Mouse (Mus musculus): ENCODE results near the gene Ubald1. TPM values are rescaled to one million over a fixed set of nuclear protein-coding genes. Genes with fewer than 3 reads are reported as not detected.

Gene Ubald1
- polyA plus RNA-seq (2016; fragmentation: Nextera tagmentation; extraction: Ambion mirVana), result 44.0 and 46.2 TPM in 2 replicates

DNA sequence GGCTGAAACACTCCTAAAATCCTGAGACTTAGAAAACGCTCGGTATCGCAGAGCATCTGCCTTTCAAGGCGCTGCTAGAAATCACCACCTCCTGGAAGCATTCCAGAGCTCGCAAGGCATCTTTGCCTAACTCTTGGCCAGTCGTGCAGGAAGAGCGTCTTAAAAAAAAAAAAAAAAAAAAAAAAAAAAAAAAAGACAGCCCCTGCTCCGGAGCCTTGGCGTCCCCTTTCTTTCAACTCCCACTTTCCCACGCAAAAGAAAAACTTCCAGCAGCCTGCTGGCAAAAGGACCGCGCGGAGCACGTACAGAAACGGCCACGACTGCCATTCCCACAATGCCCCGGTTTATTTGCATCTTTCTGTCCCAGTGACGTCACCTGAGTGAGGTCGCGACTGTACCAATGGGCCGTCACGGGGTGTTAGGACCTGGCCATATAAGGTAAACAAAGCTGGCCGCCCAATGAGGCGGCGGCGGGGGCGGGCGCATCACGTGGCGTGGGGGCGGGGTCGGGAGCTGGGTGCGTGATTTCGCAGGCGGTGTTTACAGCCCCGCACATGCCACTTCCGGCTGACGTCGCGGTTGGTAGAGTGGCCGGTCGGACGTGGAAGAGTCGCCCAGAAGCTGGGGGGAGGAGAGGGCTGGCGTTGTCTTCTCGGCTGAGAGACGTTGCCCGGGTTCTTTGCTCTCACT lies at the start of gene Ubald1:
Ubald1 (minus strand) TSS at position 180 of the 690 bp plus-strand sequence.
- peak; percentile 100 for DNase-seq (ENCODE audit: low spot score)

DNA sequence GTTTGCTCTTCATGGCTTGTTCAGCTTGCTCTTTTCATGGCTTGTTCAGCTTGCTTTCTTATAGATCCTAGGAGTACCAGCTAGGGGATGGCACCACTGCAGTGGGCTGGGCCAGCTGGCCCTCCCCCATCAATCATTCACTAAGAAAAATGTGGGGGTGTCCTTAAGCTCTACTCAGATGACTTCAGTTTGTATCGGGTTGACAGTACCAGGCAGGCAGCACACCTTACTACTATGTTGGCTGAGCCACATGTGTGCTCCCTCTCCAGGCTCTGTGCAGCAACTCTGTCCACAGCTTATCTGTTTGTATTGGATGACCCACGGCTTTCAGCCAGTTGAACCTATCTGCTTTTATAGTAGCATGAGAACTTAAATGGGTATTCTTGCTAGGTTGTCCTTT lies 48.4 kb upstream of the Ubald1 start:
- H3K27me3 ChIP-seq (replicated peaks; ENCODE audit: low read depth, poor library complexity, severe bottlenecking), result no peaks in the 10 kb centered on the region
- no peak overlapping the region for H3K27ac ChIP-seq (replicated peaks)
- no peaks in the 10 kb centered on the region for H3K9me3 ChIP-seq
- 92% methylated on average over 2 of the region's 2 CpGs for WGBS
- H3K36me3 ChIP-seq (replicated peaks), result peaks cover 99% of the 10 kb centered on the region
- no peak overlapping the region for H3K4me3 ChIP-seq
- DNase-seq (ENCODE audit: low spot score), result no peak
- no peaks in the 10 kb centered on the region for H3K4me1 ChIP-seq

More for the DNA sequence above, at the start of gene Ubald1:
- Histone ChIP-seq H3K9me3 (no peaks in the 10 kb centered on the region), H3K4me3 (peak within 1 kb of the TSS; percentile 95), H3K27me3 (replicated peaks; ENCODE audit: low read depth, poor library complexity, severe bottlenecking) (no peaks in the 10 kb centered on the region), H3K27ac (replicated peaks) (peak within 1 kb of the TSS; percentile 97), H3K4me1 (peaks cover 35% of the 10 kb centered on the region), H3K36me3 (replicated peaks) (peaks cover 21% of the 10 kb centered on the region)
- under 1% methylated on average over 48 of the region's 48 CpGs for WGBS

DNA sequence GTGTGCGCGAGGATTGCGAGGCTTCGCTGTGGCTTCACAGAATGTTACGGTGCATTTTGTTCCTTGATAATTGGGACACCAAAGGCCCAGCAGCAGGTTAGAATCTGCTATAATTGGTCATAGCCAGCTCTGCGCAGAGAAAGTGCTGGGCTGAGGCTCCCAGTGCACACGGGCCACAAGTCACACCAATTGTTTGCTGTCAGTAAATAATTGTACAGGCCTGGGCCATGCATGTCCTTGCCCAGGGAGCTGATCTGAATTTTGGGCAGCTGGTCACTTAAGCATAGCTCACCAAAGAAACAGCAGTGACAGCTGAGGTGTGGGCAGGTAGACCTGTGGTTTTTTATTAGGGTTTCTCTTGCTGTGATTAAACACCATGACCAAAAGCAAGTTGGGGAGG lies 47.9 kb upstream of the Ubald1 start:
- WGBS, result 96% methylated on average over 7 of the region's 7 CpGs
- DNase-seq (ENCODE audit: low spot score), result no peak

DNA sequence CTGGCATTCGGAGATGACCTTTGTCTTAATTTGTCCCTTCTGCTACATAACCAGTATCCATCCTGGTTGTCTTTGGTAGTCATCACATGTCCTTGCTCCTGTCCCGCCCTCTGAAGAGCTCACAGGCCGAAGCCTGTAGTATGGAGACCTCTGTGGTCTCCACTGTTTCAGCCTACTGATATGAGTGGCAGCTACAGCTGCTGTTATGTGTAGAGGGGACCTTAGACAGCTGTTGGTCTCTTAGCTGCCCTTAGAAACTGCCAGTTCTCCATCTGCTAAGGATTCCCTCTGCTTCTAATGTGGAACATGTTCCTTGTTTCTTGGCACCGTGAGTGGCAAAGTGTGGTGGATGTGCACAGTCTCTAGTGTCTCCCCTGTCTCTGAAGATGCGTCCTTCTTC lies 43.9 kb upstream of the Ubald1 start:
- Histone ChIP-seq H3K36me3 (replicated peaks) (peaks cover 75% of the 10 kb centered on the region), H3K4me3 (no peak overlapping the region), H3K4me1 (no peaks in the 10 kb centered on the region), H3K27me3 (replicated peaks; ENCODE audit: low read depth, poor library complexity, severe bottlenecking) (no peaks in the 10 kb centered on the region), H3K9me3 (no peaks in the 10 kb centered on the region), H3K27ac (replicated peaks) (no peak overlapping the region)
- WGBS, result 85% methylated on average over 5 of the region's 5 CpGs
- no peak for DNase-seq (ENCODE audit: low spot score)

More for the DNA sequence above, 47.9 kb upstream of the Ubald1 start:
- peaks cover 99% of the 10 kb centered on the region for H3K36me3 ChIP-seq (replicated peaks)
- no peak overlapping the region for H3K4me3 ChIP-seq
- no peaks in the 10 kb centered on the region for H3K4me1 ChIP-seq
- H3K9me3 ChIP-seq, result no peaks in the 10 kb centered on the region
- H3K27me3 ChIP-seq (replicated peaks; ENCODE audit: low read depth, poor library complexity, severe bottlenecking), result no peaks in the 10 kb centered on the region
- no peak overlapping the region for H3K27ac ChIP-seq (replicated peaks)

DNA sequence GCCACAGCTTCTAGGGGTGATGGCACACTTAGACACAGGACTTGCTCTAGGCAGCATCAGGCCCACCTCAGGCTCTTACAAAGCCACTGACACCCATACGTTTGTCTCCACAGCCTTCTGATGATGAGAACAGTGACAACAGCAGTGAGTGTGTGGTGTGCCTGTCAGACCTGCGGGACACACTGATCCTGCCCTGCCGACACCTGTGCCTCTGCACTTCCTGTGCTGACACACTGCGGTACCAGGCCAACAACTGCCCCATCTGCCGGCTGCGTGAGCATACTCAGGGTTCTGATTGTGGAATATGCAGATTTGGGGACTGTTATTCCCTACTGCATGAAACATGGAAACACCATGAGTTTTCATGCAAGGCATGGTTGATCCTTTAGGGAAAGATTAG lies 42.4 kb upstream of the Ubald1 start:
- Histone ChIP-seq H3K4me1 (no peaks in the 10 kb centered on the region), H3K27me3 (replicated peaks; ENCODE audit: low read depth, poor library complexity, severe bottlenecking) (no peaks in the 10 kb centered on the region), H3K4me3 (no peak overlapping the region), H3K27ac (replicated peaks) (no peak overlapping the region), H3K36me3 (replicated peaks) (peaks cover 60% of the 10 kb centered on the region), H3K9me3 (no peaks in the 10 kb centered on the region)
- no peak for DNase-seq (ENCODE audit: low spot score)
- WGBS, result 88% methylated on average over 6 of the region's 6 CpGs

DNA sequence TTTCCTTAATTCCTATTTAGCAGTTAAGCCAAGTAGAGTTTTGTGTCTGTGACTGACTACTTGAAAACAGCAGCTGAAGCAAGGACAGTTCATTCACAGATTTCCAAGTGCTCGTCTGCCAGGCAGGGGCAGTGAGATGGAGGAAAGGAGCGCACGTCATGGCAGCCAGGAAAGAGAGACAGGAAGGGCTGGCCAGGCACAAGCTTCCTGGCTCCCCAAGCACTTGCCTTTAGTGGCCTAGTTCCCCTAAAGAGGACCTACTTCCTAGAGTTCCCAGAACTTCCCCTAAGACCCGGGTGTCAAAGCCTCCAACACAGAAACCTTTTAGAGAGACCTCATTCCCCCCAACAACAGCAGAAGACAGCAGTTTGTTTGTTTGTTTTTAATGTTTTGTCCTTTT lies 40.4 kb upstream of the Ubald1 start:
- Histone ChIP-seq H3K4me3 (no peak overlapping the region), H3K36me3 (replicated peaks) (peaks cover 58% of the 10 kb centered on the region), H3K27ac (replicated peaks) (no peak overlapping the region), H3K9me3 (no peaks in the 10 kb centered on the region), H3K27me3 (replicated peaks; ENCODE audit: low read depth, poor library complexity, severe bottlenecking) (no peaks in the 10 kb centered on the region), H3K4me1 (no peaks in the 10 kb centered on the region)
- WGBS, result 76% methylated on average over 4 of the region's 4 CpGs
- DNase-seq (ENCODE audit: low spot score), result no peak

DNA sequence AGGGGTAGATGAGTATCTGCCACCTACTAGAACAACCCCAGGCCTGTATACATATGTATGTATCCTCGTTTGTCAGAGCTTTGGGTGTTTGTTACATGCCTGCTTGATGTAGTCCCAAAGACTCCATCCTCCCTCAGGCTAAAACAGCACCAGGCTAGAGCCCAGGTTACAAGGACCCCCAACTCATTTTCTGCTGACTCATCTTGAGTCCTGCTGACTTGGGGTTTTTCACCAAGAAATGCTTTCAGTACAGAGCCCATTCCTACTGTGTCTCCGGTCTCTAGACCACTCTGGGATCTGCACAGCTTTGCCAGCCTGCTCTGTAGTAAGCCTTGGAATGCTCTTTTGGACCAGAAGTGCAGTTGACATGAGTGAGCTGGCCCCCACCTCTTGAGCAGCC lies 36.5 kb upstream of the Ubald1 start:
- Histone ChIP-seq H3K4me3 (no peak overlapping the region), H3K4me1 (peaks cover 7% of the 10 kb centered on the region; the same call in 1 of the 2 replicates), H3K9me3 (no peaks in the 10 kb centered on the region), H3K27ac (replicated peaks) (no peak overlapping the region), H3K27me3 (replicated peaks; ENCODE audit: low read depth, poor library complexity, severe bottlenecking) (no peaks in the 10 kb centered on the region), H3K36me3 (replicated peaks) (peaks cover 57% of the 10 kb centered on the region)
- 81% methylated on average over 2 of the region's 2 CpGs for WGBS
- DNase-seq (ENCODE audit: low spot score), result no peak

DNA sequence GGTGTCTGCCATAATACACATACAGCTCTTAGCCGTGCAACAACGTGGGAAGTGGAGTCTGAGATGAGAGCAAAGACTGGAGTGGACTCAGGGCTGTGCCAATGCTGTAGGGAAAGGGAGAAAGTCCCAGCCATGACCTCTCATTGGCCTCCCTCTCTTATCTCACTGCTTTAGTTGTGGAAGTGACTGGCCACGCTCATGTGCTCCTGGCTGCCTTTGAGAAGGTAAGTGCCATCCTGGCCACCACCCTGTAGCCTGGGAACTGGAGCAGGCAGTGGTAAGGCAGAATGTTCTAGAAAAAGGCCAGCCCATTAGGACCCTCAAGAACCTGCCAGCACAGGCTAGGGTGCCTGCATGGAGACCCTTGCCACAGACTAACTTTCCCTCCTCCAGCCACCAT lies 35.8 kb upstream of the Ubald1 start:
- WGBS, result 95% methylated on average over 3 of the region's 3 CpGs
- no peak overlapping the region for H3K27ac ChIP-seq (replicated peaks)
- H3K27me3 ChIP-seq (replicated peaks; ENCODE audit: low read depth, poor library complexity, severe bottlenecking), result no peaks in the 10 kb centered on the region
- no peaks in the 10 kb centered on the region for H3K9me3 ChIP-seq
- H3K36me3 ChIP-seq (replicated peaks), result peaks cover 64% of the 10 kb centered on the region
- peaks cover 7% of the 10 kb centered on the region; the same call in 1 of the 2 replicates for H3K4me1 ChIP-seq
- no peak for DNase-seq (ENCODE audit: low spot score)
- H3K4me3 ChIP-seq, result no peak overlapping the region

DNA sequence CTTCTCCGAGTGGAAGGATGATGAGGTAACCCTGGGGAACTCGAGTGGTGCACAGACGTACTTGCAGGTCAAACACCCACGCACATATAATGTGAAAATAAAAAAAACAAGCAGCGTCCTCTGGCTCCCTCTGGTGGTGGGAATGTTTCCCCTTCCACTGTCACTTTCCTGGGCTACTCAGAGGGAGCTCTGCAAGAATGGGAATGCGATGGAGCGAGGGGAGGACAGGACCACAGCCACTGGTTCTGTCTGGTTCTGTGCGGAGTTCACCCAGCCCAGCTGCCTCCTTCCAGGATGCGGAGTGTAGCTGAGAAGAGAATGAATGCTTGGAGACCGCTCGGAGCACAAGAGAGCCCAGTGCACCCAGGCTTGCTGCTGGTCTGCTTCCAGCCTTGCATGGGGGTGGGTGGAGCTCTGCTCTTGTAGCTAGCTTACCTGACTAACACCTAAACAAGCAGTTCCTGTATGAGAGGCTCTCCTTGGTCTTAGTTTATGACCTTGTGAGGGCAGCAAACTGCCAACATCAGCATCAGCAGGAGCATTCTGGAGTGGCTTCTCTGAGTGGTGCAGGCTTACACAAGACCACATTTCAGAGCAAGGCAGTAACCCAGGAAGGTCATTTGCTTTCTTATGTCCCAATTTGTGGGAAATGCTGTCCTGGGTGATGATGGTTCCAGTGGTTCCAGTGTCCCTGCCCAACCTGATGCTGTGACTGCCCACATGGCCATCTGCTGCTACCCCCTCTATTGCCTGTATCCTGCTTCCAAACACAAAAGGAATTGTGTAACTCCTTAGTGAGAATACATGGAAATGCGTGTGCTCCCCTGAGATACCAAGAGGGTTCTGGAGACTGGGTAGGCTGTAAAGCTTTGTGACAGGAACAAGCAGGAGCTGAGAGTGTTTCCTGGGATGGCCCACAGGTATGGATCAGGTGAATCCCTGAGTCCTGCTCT lies 33.9 kb upstream of the Ubald1 start:
- Histone ChIP-seq H3K36me3 (replicated peaks) (peaks cover 75% of the 10 kb centered on the region), H3K27me3 (replicated peaks; ENCODE audit: low read depth, poor library complexity, severe bottlenecking) (no peaks in the 10 kb centered on the region), H3K4me3 (no peak overlapping the region), H3K9me3 (no peaks in the 10 kb centered on the region), H3K4me1 (peaks cover 7% of the 10 kb centered on the region; the same call in 1 of the 2 replicates), H3K27ac (replicated peaks) (peak overlapping the region; percentile 35; the same call in 1 of the 2 replicates)
- WGBS, result 32% methylated on average over 12 of the region's 12 CpGs
- DNase-seq (ENCODE audit: low spot score), result peak; percentile 83

DNA sequence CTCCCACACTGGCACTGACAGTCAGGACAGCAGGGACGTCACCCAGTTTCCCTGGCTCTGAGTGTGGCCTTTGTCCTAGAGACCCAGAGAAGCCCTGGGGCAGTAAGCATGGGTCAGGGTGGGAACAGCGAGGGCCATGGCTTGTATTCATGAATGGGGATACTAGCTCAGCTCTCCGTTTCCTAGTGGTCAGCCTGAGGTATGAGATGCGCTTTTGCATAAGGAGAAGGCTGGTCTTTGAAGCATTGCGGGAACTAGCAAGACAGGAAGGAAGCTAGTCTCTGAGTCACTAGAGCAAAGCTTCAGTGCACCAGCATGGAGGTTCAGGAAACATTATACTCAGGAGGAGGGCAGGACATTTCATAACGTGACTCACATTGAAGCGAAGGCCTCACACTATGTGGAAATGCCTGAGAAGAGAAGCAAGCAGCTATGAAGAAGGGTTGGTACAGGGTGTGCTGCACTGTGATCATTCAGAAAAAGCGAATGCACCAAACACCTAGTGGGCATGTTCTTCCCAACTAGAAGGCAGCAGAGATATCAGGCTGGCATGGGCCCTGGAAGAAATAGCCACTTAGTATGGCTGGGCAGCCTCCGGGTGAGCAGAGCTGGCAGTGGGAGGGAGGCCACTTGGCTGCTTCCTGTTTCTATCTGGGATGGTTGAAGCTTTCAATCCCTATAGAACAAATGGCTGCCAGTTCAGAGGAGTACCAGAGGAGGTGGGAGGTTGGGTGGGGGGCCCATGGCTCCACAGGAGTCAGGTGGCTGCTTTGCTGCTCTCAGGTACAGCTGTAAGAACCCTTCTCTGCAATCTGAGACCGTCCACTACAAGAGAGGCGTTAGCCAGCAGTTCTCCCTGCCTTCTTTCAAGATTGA lies 33.0 kb upstream of the Ubald1 start:
- Histone ChIP-seq H3K36me3 (replicated peaks) (peaks cover 80% of the 10 kb centered on the region), H3K9me3 (no peaks in the 10 kb centered on the region), H3K4me1 (peaks cover 7% of the 10 kb centered on the region; the same call in 1 of the 2 replicates), H3K27ac (replicated peaks) (peak overlapping the region; percentile 35; the same call in 1 of the 2 replicates), H3K27me3 (replicated peaks; ENCODE audit: low read depth, poor library complexity, severe bottlenecking) (no peaks in the 10 kb centered on the region), H3K4me3 (no peak overlapping the region)
- peak; percentile 18 for DNase-seq (ENCODE audit: low spot score)
- 60% methylated on average over 11 of the region's 11 CpGs for WGBS

DNA sequence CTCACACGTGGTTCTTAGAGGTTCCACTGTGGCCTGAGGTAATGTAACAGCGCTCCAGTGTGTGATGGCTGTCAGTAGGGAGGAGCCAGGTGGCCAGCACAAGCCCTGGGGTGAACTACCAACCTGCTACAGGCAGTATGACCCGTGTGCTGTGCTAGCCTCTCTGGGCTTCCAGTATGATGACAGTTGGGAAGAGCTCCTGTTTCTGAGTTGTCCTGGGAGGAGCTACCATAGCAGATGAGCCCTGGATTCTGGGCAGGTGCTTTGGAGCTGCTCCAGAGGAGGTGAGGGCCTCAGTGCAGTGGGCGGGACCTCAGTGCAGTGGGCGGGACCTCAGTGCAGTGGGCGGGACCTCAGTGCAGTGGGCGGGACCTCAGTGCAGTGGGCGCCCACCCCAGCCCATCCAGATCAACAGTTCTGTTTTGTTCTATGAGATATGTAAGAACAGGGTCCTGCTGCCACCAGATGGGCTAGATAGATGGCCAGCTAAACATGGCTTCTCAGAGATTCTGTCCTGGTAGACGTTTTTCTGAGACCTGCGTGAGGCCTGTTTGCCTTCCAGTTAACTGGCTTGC lies 32.0 kb upstream of the Ubald1 start:
- Histone ChIP-seq H3K27ac (replicated peaks) (no peak overlapping the region), H3K36me3 (replicated peaks) (peaks cover 82% of the 10 kb centered on the region), H3K4me3 (no peak overlapping the region), H3K27me3 (replicated peaks; ENCODE audit: low read depth, poor library complexity, severe bottlenecking) (no peaks in the 10 kb centered on the region), H3K4me1 (peaks cover 7% of the 10 kb centered on the region; the same call in 1 of the 2 replicates), H3K9me3 (no peaks in the 10 kb centered on the region)
- 72% methylated on average over 10 of the region's 10 CpGs for WGBS
- no peak for DNase-seq (ENCODE audit: low spot score)

DNA sequence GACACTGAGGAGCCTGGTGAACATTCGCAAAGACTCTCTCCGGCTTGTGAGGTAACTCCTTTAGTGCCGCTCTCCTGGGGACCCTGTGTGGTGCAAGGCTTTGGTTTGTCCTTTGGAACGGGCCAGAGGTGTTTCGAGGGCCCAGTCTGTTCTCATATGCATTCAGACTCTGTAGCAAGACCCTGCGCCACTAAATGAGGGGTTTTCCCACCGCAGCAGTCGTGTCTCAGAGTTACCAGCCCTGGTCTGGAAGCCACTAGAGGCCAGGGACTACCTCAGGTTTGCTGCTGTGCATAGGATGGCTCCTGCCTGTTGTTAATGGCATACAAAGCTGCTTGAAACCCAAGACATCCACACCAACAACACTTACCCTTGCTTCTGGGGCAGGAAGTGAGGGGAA lies 30.6 kb upstream of the Ubald1 start:
- Histone ChIP-seq H3K4me1 (peaks cover 7% of the 10 kb centered on the region), H3K27ac (replicated peaks) (no peak overlapping the region), H3K9me3 (no peaks in the 10 kb centered on the region), H3K4me3 (no peak overlapping the region), H3K36me3 (replicated peaks) (peaks cover 68% of the 10 kb centered on the region), H3K27me3 (replicated peaks; ENCODE audit: low read depth, poor library complexity, severe bottlenecking) (no peaks in the 10 kb centered on the region)
- 94% methylated on average over 8 of the region's 8 CpGs for WGBS
- no peak for DNase-seq (ENCODE audit: low spot score)

Measured in embryonic facial prominence, embryonic 10.5 days (tissue).